Mouse (Mus musculus) liver, postnatal 0 days (tissue): ENCODE data around the gene Degs1.

ENCODE experiments used
- CTCF ChIP-seq: sonication (generic); IDR thresholded peaks from 2 replicates; pipeline ENCODE4 v1.5.1; 2016; ENCODE audit warnings: antibody characterized with exemption, low read depth
- EP300 ChIP-seq: IDR thresholded peaks from 2 replicates; pipeline ENCODE4 v1.6.1; 2016; ENCODE audit warnings: antibody characterized with exemption, low read depth, mild to moderate bottlenecking

DNA sequence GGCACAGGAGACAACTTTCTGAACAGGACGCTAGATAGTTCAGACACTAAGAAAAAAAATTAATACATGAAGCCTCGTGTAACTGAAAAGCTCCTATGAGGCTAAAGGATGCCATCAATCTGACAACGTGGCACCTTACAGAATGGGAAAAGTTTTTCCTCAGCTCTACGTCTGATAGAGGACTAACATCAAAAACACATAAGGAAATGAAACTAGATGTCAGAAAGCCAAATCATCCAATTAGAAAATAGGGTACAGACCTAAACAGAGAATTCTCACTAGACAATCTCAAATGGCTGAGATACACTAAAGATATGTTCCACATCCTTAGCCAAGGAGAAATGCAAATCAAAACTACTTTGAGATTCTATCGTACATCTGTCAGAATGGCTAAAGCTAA is 26.8 kb upstream of the Degs1 start:
- no peak for TF ChIP-seq EP300
- TF ChIP-seq CTCF, result no peak
